Mouse (Mus musculus) C2C12 (cell line): ENCODE data around the gene Mroh7. TPM values are rescaled to one million over a fixed set of nuclear protein-coding genes. Genes with fewer than 3 reads are reported as not detected.

Experiments used
- H3K27me3 ChIP-seq: one replicate; pipeline ENCODE4 v1.6.1; 2011; ENCODE audit not compliant: control insufficient read depth, insufficient read depth, insufficient read length
- H3K36me3 ChIP-seq: one replicate; pipeline ENCODE4 v1.6.1; 2011; ENCODE audit not compliant: control insufficient read depth, insufficient read depth
- H3K4me3 ChIP-seq: one replicate; pipeline ENCODE4 v1.5.1; 2011; ENCODE audit warnings: mild to moderate bottlenecking, control low read depth; ENCODE audit not compliant: poor library complexity, insufficient read depth, severe bottlenecking
- H3K79me2 ChIP-seq: one replicate; pipeline ENCODE4 v1.6.1; 2011; ENCODE audit not compliant: control insufficient read depth, insufficient read depth
- H3K79me3 ChIP-seq: one replicate; pipeline ENCODE4 v1.6.1; 2011; ENCODE audit warnings: low read depth, control low read depth
- H3ac ChIP-seq: one replicate; pipeline ENCODE3; 2011; ENCODE audit warnings: low read depth; ENCODE audit not compliant: control insufficient read depth, insufficient read length
- CEBPB ChIP-seq: IDR thresholded peaks from one replicate; pipeline ENCODE4 v1.6.1; 2011; ENCODE audit warnings: low read depth, mild to moderate bottlenecking, control low read depth, moderate library complexity
- CTCF ChIP-seq: IDR thresholded peaks from one replicate; pipeline ENCODE4 v1.5.1; 2011; ENCODE audit not compliant: control insufficient read depth, insufficient read depth, insufficient read length
- FOSL1 ChIP-seq: IDR thresholded peaks from one replicate; pipeline ENCODE4 v1.8.0; 2011; ENCODE audit warnings: mild to moderate bottlenecking, low read length; ENCODE audit not compliant: poor library complexity, insufficient read depth, severe bottlenecking
- MAX ChIP-seq: IDR thresholded peaks from one replicate; pipeline ENCODE4 v1.6.1; 2011; ENCODE audit warnings: mild to moderate bottlenecking, control low read depth
- MYOD1 ChIP-seq: IDR thresholded peaks from one replicate; pipeline ENCODE4 v1.6.1; 2011; ENCODE audit warnings: low read depth; ENCODE audit not compliant: control insufficient read depth, insufficient read length
- MYOG ChIP-seq: IDR thresholded peaks from one replicate; pipeline ENCODE4 v1.6.1; 2011; ENCODE audit not compliant: control insufficient read depth, insufficient read length; ENCODE audit errors: extremely low read depth
- USF1 ChIP-seq: IDR thresholded peaks from one replicate; pipeline ENCODE4 v1.6.1; 2011; ENCODE audit warnings: low read depth, mild to moderate bottlenecking, control low read depth, moderate library complexity
- polyA plus RNA-seq: library from polyadenylated mRNA; unstranded; fragments of >200 nt; fragmentation: generic; extraction: Trizol; gene quantifications from one replicate; pipeline ENCODE4 v1.2.1, GENCODE M21; 2012; ENCODE audit warnings: missing spikeins

Gene Mroh7
- polyA plus RNA-seq, 1 experiment: not detected

GRCm38 (mm10) chr4:106644218-106644610 lies 86.5 kb downstream of the Mroh7 start:
- no peak for TF ChIP-seq MYOG
- H3K79me2 ChIP-seq: no peaks in the 10 kb centered on the region
- H3ac ChIP-seq: no peak overlapping the region
- peaks cover 25% of the 10 kb centered on the region for H3K27me3 ChIP-seq
- H3K79me3 ChIP-seq: no peaks in the 10 kb centered on the region
- no peaks in the 10 kb centered on the region for H3K36me3 ChIP-seq
- H3K4me3 ChIP-seq: no peak overlapping the region

GRCm38 (mm10) chr4:106643483-106644217 lies 87.1 kb downstream of the Mroh7 start:
- Histone ChIP-seq H3K4me3 (no peak overlapping the region), H3ac (no peak overlapping the region)
- no peak for TF ChIP-seq MYOG

GRCm38 (mm10) chr4:106634086-106634479 lies 96.6 kb downstream of the Mroh7 start:
- peaks cover 53% of the 10 kb centered on the region for H3K27me3 ChIP-seq
- no peaks in the 10 kb centered on the region for H3K36me3 ChIP-seq
- H3K79me3 ChIP-seq: no peaks in the 10 kb centered on the region
- H3K4me3 ChIP-seq: no peak overlapping the region
- H3ac ChIP-seq: no peak overlapping the region
- TF ChIP-seq CTCF (no peak), USF1 (no peak), FOSL1 (no peak), MYOD1 (no peak), CEBPB (no peak), MAX (no peak), MYOG (no peak)
- H3K79me2 ChIP-seq: no peaks in the 10 kb centered on the region

More at GRCm38 (mm10) chr4:106643483-106644217, 87.1 kb downstream of the Mroh7 start:
- H3K36me3 ChIP-seq: no peaks in the 10 kb centered on the region
- H3K79me3 ChIP-seq: no peaks in the 10 kb centered on the region
- H3K79me2 ChIP-seq: no peaks in the 10 kb centered on the region
- peaks cover 29% of the 10 kb centered on the region for H3K27me3 ChIP-seq

GRCm38 (mm10) chr4:106633281-106634085 lies 97.2 kb downstream of the Mroh7 start:
- H3ac ChIP-seq: no peak overlapping the region
- no peak overlapping the region for H3K4me3 ChIP-seq
- TF ChIP-seq FOSL1: no peak
- no peak for TF ChIP-seq CTCF
- no peak for TF ChIP-seq USF1
- no peak for TF ChIP-seq CEBPB
- TF ChIP-seq MYOG: no peak
- TF ChIP-seq MAX: no peak
- TF ChIP-seq MYOD1: no peak
- H3K79me3 ChIP-seq: no peaks in the 10 kb centered on the region
- peaks cover 47% of the 10 kb centered on the region for H3K27me3 ChIP-seq
- no peaks in the 10 kb centered on the region for H3K79me2 ChIP-seq
- no peaks in the 10 kb centered on the region for H3K36me3 ChIP-seq

GRCm38 (mm10) chr4:106632313-106632712 lies 98.4 kb downstream of the Mroh7 start:
- Histone ChIP-seq H3K36me3 (no peaks in the 10 kb centered on the region), H3K4me3 (no peak overlapping the region), H3ac (no peak overlapping the region), H3K27me3 (peaks cover 41% of the 10 kb centered on the region), H3K79me3 (no peaks in the 10 kb centered on the region), H3K79me2 (no peaks in the 10 kb centered on the region)
- no peak for TF ChIP-seq CEBPB
- TF ChIP-seq MYOG: no peak
- TF ChIP-seq MAX: no peak
- TF ChIP-seq FOSL1: no peak
- no peak for TF ChIP-seq MYOD1
- no peak for TF ChIP-seq USF1
- TF ChIP-seq CTCF: no peak

Other genes with a start within 250 kb of the Mroh7 start
- not detected for gene Bsnd, start 238.6 kb downstream of the Mroh7 start, polyA plus RNA-seq
- 113 TPM for gene Dhcr24, start 169.9 kb downstream of the Mroh7 start, polyA plus RNA-seq
- not detected for gene Lexm, start 113.7 kb downstream of the Mroh7 start, polyA plus RNA-seq
- gene Ttc22, start 108.5 kb downstream of the Mroh7 start, polyA plus RNA-seq: not detected
- 7.6 TPM for gene Pars2, start 79.9 kb downstream of the Mroh7 start, polyA plus RNA-seq
- gene Ttc4, start 52.0 kb downstream of the Mroh7 start, polyA plus RNA-seq: 24.7 TPM
- gene Fam151a, start 3.0 kb upstream of the Mroh7 start, polyA plus RNA-seq: not detected
- 0.54 TPM for gene Acot11, start 74.1 kb upstream of the Mroh7 start, polyA plus RNA-seq
- 74.7 TPM for gene Ssbp3, start 179.8 kb upstream of the Mroh7 start, polyA plus RNA-seq